Mouse (Mus musculus) heart, embryonic 12.5 days (tissue): ENCODE results near the gene Prmt8. TPM values are rescaled to one million over a fixed set of nuclear protein-coding genes. Genes with fewer than 3 reads are reported as not detected.

ENCODE experiments used
- ATAC-seq: fragments of 200-750 bp; cut with Nextera tagmentation; 2 replicates; pipeline ENCODE4 v1.8.0; 2017; ENCODE audit warnings: moderate TSS enrichment, moderate library complexity; ENCODE audit not compliant: insufficient number of reproducible peaks, low FRiP score
- H3K27ac ChIP-seq: fragments of 300-500 bp; sonication (generic); 2 replicates; pipeline ENCODE4 v1.5.1; 2016; ENCODE audit warnings: mild to moderate bottlenecking, moderate library complexity; ENCODE audit not compliant: poor library complexity, severe bottlenecking
- H3K27me3 ChIP-seq: fragments of 300-500 bp; sonication (generic); replicated peaks from 2 replicates; pipeline ENCODE4 v1.6.1; 2016; ENCODE audit warnings: mild to moderate bottlenecking, moderate library complexity
- H3K36me3 ChIP-seq: fragments of 300-500 bp; sonication (generic); 2 replicates; pipeline ENCODE4 v1.6.1; 2016; ENCODE audit warnings: mild to moderate bottlenecking, moderate library complexity
- H3K4me1 ChIP-seq: fragments of 300-500 bp; sonication (generic); replicated peaks from 2 replicates; pipeline ENCODE4 v1.6.1; 2016; ENCODE audit warnings: mild to moderate bottlenecking
- H3K4me2 ChIP-seq: fragments of 300-500 bp; sonication (generic); 2 replicates; pipeline ENCODE4 v1.6.1; 2016; ENCODE audit warnings: mild to moderate bottlenecking, moderate library complexity
- H3K4me3 ChIP-seq: fragments of 300-500 bp; sonication (generic); 2 replicates; pipeline ENCODE4 v1.5.1; 2016; ENCODE audit warnings: mild to moderate bottlenecking
- H3K9ac ChIP-seq: fragments of 300-500 bp; sonication (generic); 2 replicates; pipeline ENCODE4 v1.6.1; 2016; ENCODE audit warnings: mild to moderate bottlenecking, moderate library complexity
- H3K9me3 ChIP-seq: fragments of 300-500 bp; sonication (generic); replicated peaks from 2 replicates; pipeline ENCODE4 v1.6.1; 2016; ENCODE audit warnings: mild to moderate bottlenecking, moderate library complexity
- WGBS: fragments of 180-500 bp; shearing (Covaris S2); methylation state at CpG from one replicate; pipeline ENCODE4 v1.1.7; 2016; 5-methylcytosine and 5-hydroxymethylcytosine counted together
- polyA plus RNA-seq: library from polyadenylated mRNA; unstranded; fragments of >200 nt; fragmentation: Nextera tagmentation; extraction: Ambion mirVana; gene quantifications from 2 replicates; pipeline ENCODE4 v1.2.1, GENCODE M21; 2016

The Prmt8 gene
- polyA plus RNA-seq, 1 experiment from 2014 or later = 0.79 TPM

GRCm38 (mm10) chr6:127765573-127765972 is 3.7 kb downstream of the Prmt8 start:
- H3K9ac ChIP-seq = 0 out of 2 replicates have a peak overlapping the region, but pooled peaks have one; percentile 5
- no peak overlapping the region for H3K4me3 ChIP-seq
- peak overlapping the region; percentile 89; the same call in 1 of the 2 replicates for H3K4me2 ChIP-seq
- peaks cover 41% of the 10 kb centered on the region for H3K4me1 ChIP-seq
- no peaks in the 10 kb centered on the region for H3K9me3 ChIP-seq
- H3K36me3 ChIP-seq = no peaks in the 10 kb centered on the region
- peaks cover 51% of the 10 kb centered on the region for H3K27me3 ChIP-seq
- WGBS = 35% methylated on average over 5 of the region's 5 CpGs
- H3K27ac ChIP-seq = peak overlapping the region; percentile 71; the same call in 1 of the 2 replicates
- no peak for ATAC-seq

GRCm38 (mm10) chr6:127758264-127758663 is 11.0 kb downstream of the Prmt8 start:
- Histone ChIP-seq H3K4me3 (no peak overlapping the region), H3K9ac (no peak overlapping the region), H3K36me3 (no peaks in the 10 kb centered on the region), H3K4me1 (peaks cover 39% of the 10 kb centered on the region), H3K9me3 (no peaks in the 10 kb centered on the region), H3K27ac (no peak overlapping the region), H3K27me3 (peaks cover 3% of the 10 kb centered on the region; the same call in 1 of the 2 replicates), H3K4me2 (no peak overlapping the region)
- ATAC-seq = no peak
- 22% methylated on average over 4 of the region's 4 CpGs for WGBS

DNA sequence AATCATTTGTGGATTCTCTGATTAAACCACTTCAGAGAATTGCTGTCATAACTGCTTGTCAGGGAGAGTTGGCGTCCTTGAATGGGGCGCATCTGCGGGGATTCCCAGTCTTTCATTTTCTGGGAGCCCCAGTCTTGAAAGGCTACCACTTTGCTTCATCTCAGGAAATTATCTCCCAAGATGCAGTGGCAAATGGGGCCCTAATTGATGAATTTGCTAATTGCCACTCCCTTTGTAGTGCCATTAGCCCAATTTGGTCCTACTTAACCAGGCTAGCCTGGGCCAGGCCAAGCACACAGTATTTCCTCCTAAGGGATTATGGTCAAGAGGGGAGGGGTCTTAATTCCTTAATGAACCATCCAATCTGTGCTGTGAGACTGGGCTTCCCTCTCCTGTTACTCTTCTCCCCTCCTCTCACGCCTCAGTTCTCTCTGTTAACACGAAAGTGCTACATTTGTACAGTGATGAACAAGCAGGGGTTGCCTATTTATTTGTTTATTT is 11.6 kb downstream of the Prmt8 start:
- H3K4me2 ChIP-seq = no peak overlapping the region
- no peak overlapping the region for H3K4me3 ChIP-seq
- H3K27me3 ChIP-seq = no peaks in the 10 kb centered on the region; the same call in 1 of the 2 replicates
- H3K9me3 ChIP-seq = no peaks in the 10 kb centered on the region
- no peaks in the 10 kb centered on the region for H3K36me3 ChIP-seq
- H3K9ac ChIP-seq = no peak overlapping the region
- H3K4me1 ChIP-seq = peaks cover 44% of the 10 kb centered on the region
- WGBS = 87% methylated on average over 5 of the region's 5 CpGs
- no peak for ATAC-seq
- H3K27ac ChIP-seq = no peak overlapping the region

GRCm38 (mm10) chr6:127756856-127757255 is 12.4 kb downstream of the Prmt8 start:
- ATAC-seq = no peak
- Histone ChIP-seq H3K27me3 (no peaks in the 10 kb centered on the region), H3K4me3 (no peak overlapping the region), H3K36me3 (no peaks in the 10 kb centered on the region), H3K4me2 (no peak overlapping the region), H3K9ac (no peak overlapping the region), H3K9me3 (no peaks in the 10 kb centered on the region), H3K27ac (no peak overlapping the region), H3K4me1 (peaks cover 51% of the 10 kb centered on the region)
- WGBS = 28% methylated on average over 12 of the region's 12 CpGs

GRCm38 (mm10) chr6:127753228-127753627 is 16.0 kb downstream of the Prmt8 start:
- Histone ChIP-seq H3K4me2 (no peak overlapping the region), H3K27ac (no peak overlapping the region), H3K4me1 (peaks cover 39% of the 10 kb centered on the region), H3K9me3 (no peaks in the 10 kb centered on the region), H3K9ac (no peak overlapping the region), H3K4me3 (no peak overlapping the region), H3K36me3 (no peaks in the 10 kb centered on the region), H3K27me3 (no peaks in the 10 kb centered on the region)
- ATAC-seq = no peak
- WGBS = 50% methylated on average over 6 of the region's 6 CpGs

DNA sequence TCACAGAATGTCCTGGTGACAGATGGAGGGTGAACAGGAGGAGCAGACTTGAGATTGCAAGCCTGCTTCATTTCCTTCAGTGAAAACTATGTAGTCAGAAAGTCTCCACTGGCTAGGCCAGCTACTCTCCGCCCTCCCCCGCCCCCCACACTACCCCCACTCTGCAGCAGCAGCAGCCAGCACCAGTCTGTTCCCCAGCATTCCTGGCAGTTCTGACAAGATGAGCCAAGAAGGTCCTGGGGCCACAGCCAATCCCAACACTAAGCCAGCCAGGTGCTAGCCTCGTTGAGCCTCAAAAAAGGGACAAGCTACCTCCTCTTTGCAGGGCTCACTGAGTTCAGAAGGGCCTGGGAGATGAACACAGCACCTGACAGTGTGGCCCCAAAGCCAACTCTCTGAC is 16.6 kb downstream of the Prmt8 start:
- Histone ChIP-seq H3K4me3 (no peak overlapping the region), H3K4me2 (no peak overlapping the region), H3K9me3 (no peaks in the 10 kb centered on the region), H3K36me3 (no peaks in the 10 kb centered on the region), H3K9ac (no peak overlapping the region), H3K27me3 (no peaks in the 10 kb centered on the region), H3K4me1 (peaks cover 37% of the 10 kb centered on the region), H3K27ac (0 out of 2 replicates have a peak overlapping the region, but pooled peaks have one; percentile 17)
- ATAC-seq = peak; percentile 59
- 25% methylated on average over 3 of the region's 3 CpGs for WGBS

- ATAC-seq = no peak
- no peaks in the 10 kb centered on the region for H3K9me3 ChIP-seq
- no peak overlapping the region for H3K27ac ChIP-seq
- H3K27me3 ChIP-seq = 0 out of 2 replicates have a peak, but pooled peaks cover 5% of the 10 kb centered on the region
- 86% methylated on average over 9 of the region's 9 CpGs for WGBS
- peaks cover 30% of the 10 kb centered on the region for H3K4me1 ChIP-seq
- H3K9ac ChIP-seq = no peak overlapping the region
- no peaks in the 10 kb centered on the region for H3K36me3 ChIP-seq
- H3K4me2 ChIP-seq = no peak overlapping the region
- no peak overlapping the region for H3K4me3 ChIP-seq
These were observed 17.8 kb downstream of the Prmt8 start for GRCm38 (mm10) chr6:127751499-127751898.

DNA sequence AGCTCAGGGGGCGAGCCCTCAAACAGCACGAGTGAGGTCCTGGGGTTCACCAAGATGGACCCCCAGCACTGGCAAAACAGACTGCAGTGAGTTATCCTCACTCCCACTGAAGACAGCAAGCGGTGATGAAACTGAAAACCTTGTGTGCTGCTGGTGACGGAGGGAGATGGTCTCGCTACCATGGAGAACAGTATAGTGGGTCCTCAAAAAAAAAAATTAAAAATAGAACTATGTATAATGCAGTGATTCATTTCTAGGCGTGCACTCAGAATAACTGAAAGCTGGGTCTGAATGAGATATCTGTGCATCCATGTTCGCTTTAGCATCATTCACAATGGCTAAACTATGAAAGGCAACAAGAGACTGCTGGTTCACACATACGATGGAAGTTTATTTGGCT is 20.5 kb downstream of the Prmt8 start:
- H3K27ac ChIP-seq = no peak overlapping the region
- H3K4me3 ChIP-seq = no peak overlapping the region
- WGBS = 78% methylated on average over 8 of the region's 8 CpGs
- 0 out of 2 replicates have a peak, but pooled peaks cover 5% of the 10 kb centered on the region for H3K27me3 ChIP-seq
- H3K4me2 ChIP-seq = no peak overlapping the region
- no peak for ATAC-seq
- H3K36me3 ChIP-seq = no peaks in the 10 kb centered on the region
- peaks cover 17% of the 10 kb centered on the region for H3K4me1 ChIP-seq
- no peak overlapping the region for H3K9ac ChIP-seq
- no peaks in the 10 kb centered on the region for H3K9me3 ChIP-seq

- no peak for ATAC-seq
These were observed 27.0 kb downstream of the Prmt8 start for GRCm38 (mm10) chr6:127742290-127742689.

DNA sequence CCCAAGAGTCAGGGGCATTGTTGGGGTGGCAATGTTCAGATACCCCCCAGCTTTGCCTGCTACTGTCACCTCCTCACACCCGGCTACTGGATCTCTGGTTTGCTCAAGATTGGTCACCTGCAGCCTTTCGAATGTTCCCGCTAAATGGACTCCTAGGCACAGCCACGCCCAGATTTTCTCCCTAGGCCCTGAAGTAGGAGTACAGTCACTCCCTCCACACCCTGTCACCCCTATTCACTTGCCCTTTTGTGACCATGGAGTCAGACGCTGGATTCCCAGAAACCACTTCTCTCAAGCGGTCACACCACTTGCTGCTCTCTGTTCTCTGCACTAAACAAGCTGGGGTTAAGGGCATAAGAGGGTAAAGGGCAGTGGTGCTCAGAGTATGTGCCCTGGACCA is 28.1 kb downstream of the Prmt8 start:
- no peak for ATAC-seq
- Histone ChIP-seq H3K36me3 (no peaks in the 10 kb centered on the region), H3K4me1 (peaks cover 14% of the 10 kb centered on the region), H3K9me3 (no peaks in the 10 kb centered on the region), H3K4me2 (no peak overlapping the region), H3K27ac (no peak overlapping the region), H3K9ac (no peak overlapping the region), H3K27me3 (peaks cover 4% of the 10 kb centered on the region), H3K4me3 (no peak overlapping the region)
- 84% methylated on average over 6 of the region's 6 CpGs for WGBS

More at GRCm38 (mm10) chr6:127742290-127742689, 27.0 kb downstream of the Prmt8 start:
- Histone ChIP-seq H3K9ac (no peak overlapping the region), H3K4me2 (no peak overlapping the region), H3K9me3 (no peaks in the 10 kb centered on the region), H3K4me1 (peaks cover 12% of the 10 kb centered on the region), H3K36me3 (no peaks in the 10 kb centered on the region), H3K27ac (no peak overlapping the region), H3K27me3 (peaks cover 5% of the 10 kb centered on the region), H3K4me3 (no peak overlapping the region)
- 82% methylated on average over 12 of the region's 12 CpGs for WGBS

DNA sequence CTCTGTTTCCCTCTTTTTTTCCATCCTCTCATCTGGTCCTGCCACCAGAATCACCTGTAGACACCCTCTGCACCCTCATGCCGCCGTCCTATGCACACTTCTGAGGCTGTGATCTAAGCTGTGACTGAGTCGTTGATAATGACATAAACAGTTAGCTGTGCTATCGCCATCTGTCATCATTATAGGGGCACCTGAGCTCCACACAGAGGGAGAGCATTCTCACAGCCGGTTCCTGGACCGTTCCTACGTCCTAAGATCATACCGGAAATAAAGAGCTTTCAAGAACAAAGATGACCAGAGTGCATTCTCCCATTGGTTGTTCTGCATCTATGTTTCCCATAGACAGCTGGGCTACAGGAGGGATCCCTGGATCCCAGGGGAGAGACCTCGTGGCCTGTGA is 28.6 kb downstream of the Prmt8 start:
- Histone ChIP-seq H3K4me3 (no peak overlapping the region), H3K27me3 (peaks cover 4% of the 10 kb centered on the region), H3K27ac (no peak overlapping the region), H3K4me1 (peaks cover 18% of the 10 kb centered on the region), H3K36me3 (no peaks in the 10 kb centered on the region), H3K9me3 (no peaks in the 10 kb centered on the region), H3K9ac (no peak overlapping the region), H3K4me2 (no peak overlapping the region)
- 68% methylated on average over 9 of the region's 9 CpGs for WGBS
- ATAC-seq = no peak

GRCm38 (mm10) chr6:127739921-127740320 is 29.4 kb downstream of the Prmt8 start:
- no peak overlapping the region for H3K27ac ChIP-seq
- no peak for ATAC-seq
- no peaks in the 10 kb centered on the region for H3K9me3 ChIP-seq
- peaks cover 4% of the 10 kb centered on the region for H3K27me3 ChIP-seq
- 70% methylated on average over 5 of the region's 5 CpGs for WGBS
- no peak overlapping the region for H3K4me3 ChIP-seq
- no peak overlapping the region for H3K4me2 ChIP-seq
- H3K4me1 ChIP-seq = peaks cover 25% of the 10 kb centered on the region
- no peak overlapping the region for H3K9ac ChIP-seq
- H3K36me3 ChIP-seq = no peaks in the 10 kb centered on the region
